Mouse (Mus musculus) MEL (cell line): ENCODE data around the gene Grifin. TPM values are rescaled to one million over a fixed set of nuclear protein-coding genes. Genes with fewer than 3 reads are reported as not detected.

Experiments used
- DNase-seq: peaks from one replicate; pipeline ENCODE4 v3.0.0; 2011; ENCODE audit warnings: low read depth, low spot score
- H3K27ac ChIP-seq: 2 replicates; pipeline ENCODE4 v1.5.1; 2012; ENCODE audit warnings: low read depth, mild to moderate bottlenecking, control low read depth, low read length, moderate library complexity; ENCODE audit not compliant: control insufficient read depth
- H3K27me3 ChIP-seq, 2 experiments: fragments of 150-350 bp in 1 of 2; sonication (generic) in 1 of 2; 2 replicates each; pipeline ENCODE4 v1.6.1; 2012; ENCODE audit warnings: low read length in 2 of 2, mild to moderate bottlenecking in 2 of 2, improper control_type of control experiment in 1 of 2, moderate library complexity in 1 of 2; ENCODE audit not compliant: insufficient read depth in 2 of 2, control insufficient read depth in 1 of 2
- H3K36me3 ChIP-seq, 2 experiments: 2 replicates each; pipeline ENCODE4 v1.6.1; 2012 to 2014; ENCODE audit warnings: low read length in 2 of 2, improper control_type of control experiment in 1 of 2, inconsistent platforms in 1 of 2, mild to moderate bottlenecking in 1 of 2; ENCODE audit not compliant: insufficient read depth in 2 of 2, control insufficient read depth in 1 of 2
- H3K4me1 ChIP-seq, 2 experiments: fragments of 150-350 bp in 1 of 2; sonication (generic) in 1 of 2; 2 replicates each; pipeline ENCODE4 v1.6.1; 2012; ENCODE audit warnings: low read length in 2 of 2, improper control_type of control experiment in 1 of 2, mild to moderate bottlenecking in 1 of 2; ENCODE audit not compliant: insufficient read depth in 2 of 2, control insufficient read depth in 1 of 2
- H3K4me3 ChIP-seq, 2 experiments: fragments of 150-350 bp in 1 of 2; sonication (generic) in 1 of 2; 2 replicates each; pipeline ENCODE4 v1.5.1; 2012; ENCODE audit warnings: low read depth in 2 of 2, low read length in 2 of 2, mild to moderate bottlenecking in 2 of 2, moderate library complexity in 2 of 2, control low read depth in 1 of 2, improper control_type of control experiment in 1 of 2; ENCODE audit not compliant: control insufficient read depth in 1 of 2, insufficient read depth in 1 of 2
- H3K79me2 ChIP-seq: 2 replicates; pipeline ENCODE4 v1.6.1; 2012; ENCODE audit warnings: mild to moderate bottlenecking, low read length, moderate library complexity; ENCODE audit not compliant: control insufficient read depth, poor library complexity, insufficient read depth
- H3K9ac ChIP-seq: 2 replicates; pipeline ENCODE4 v1.6.1; 2012; ENCODE audit warnings: low read depth, mild to moderate bottlenecking, control low read depth, low read length, moderate library complexity; ENCODE audit not compliant: control insufficient read depth, poor library complexity, severe bottlenecking
- H3K9me3 ChIP-seq: fragments of 150-350 bp; sonication (generic); replicated peaks from 2 replicates; pipeline ENCODE4 v1.6.1; 2012; ENCODE audit warnings: mild to moderate bottlenecking, low read length, improper control_type of control experiment, moderate library complexity; ENCODE audit not compliant: insufficient read depth
- BHLHE40 ChIP-seq: IDR thresholded peaks from 2 replicates; pipeline ENCODE4 v1.6.1; 2012; ENCODE audit warnings: low read depth, mild to moderate bottlenecking, inconsistent platforms, low read length, improper control_type of control experiment, borderline replicate concordance
- E2F4 ChIP-seq: IDR thresholded peaks from 2 replicates; pipeline ENCODE4 v1.6.1; 2011; ENCODE audit warnings: low read depth, low read length, improper control_type of control experiment, borderline replicate concordance
- ELF1 ChIP-seq: IDR thresholded peaks from 2 replicates; pipeline ENCODE4 v1.6.1; 2014; ENCODE audit warnings: low read depth, mild to moderate bottlenecking, inconsistent platforms, low read length, improper control_type of control experiment, moderate library complexity
- ETS1 ChIP-seq: IDR thresholded peaks from 2 replicates; pipeline ENCODE4 v1.6.1; 2012; ENCODE audit warnings: low read depth, mild to moderate bottlenecking, inconsistent platforms, low read length, improper control_type of control experiment, moderate library complexity
- GABPA ChIP-seq: IDR thresholded peaks from 2 replicates; pipeline ENCODE4 v1.6.1; 2012; ENCODE audit warnings: low read depth, mild to moderate bottlenecking, inconsistent platforms, low read length, improper control_type of control experiment, moderate library complexity
- GATA1 ChIP-seq: IDR thresholded peaks from 2 replicates; pipeline ENCODE4 v1.6.1; 2011; ENCODE audit warnings: low read depth, low read length, improper control_type of control experiment
- HCFC1 ChIP-seq: IDR thresholded peaks from 2 replicates; pipeline ENCODE4 v1.6.1; 2012; ENCODE audit warnings: low read depth, mild to moderate bottlenecking, inconsistent platforms, low read length, improper control_type of control experiment, moderate library complexity
- KAT2A ChIP-seq: conservative IDR thresholded peaks from 2 replicates; pipeline ENCODE4 v1.6.1; 2012; ENCODE audit warnings: low read depth, low read length, improper control_type of control experiment, inconsistent platforms
- MAFK ChIP-seq: IDR thresholded peaks from 2 replicates; pipeline ENCODE4 v1.6.1; 2011; ENCODE audit warnings: low read depth, mild to moderate bottlenecking, low read length, improper control_type of control experiment, borderline replicate concordance
- MAZ ChIP-seq: IDR thresholded peaks from 2 replicates; pipeline ENCODE4 v1.6.1; 2012; ENCODE audit warnings: low read depth, mild to moderate bottlenecking, inconsistent platforms, low read length, improper control_type of control experiment
- MEF2A ChIP-seq: IDR thresholded peaks from 2 replicates; pipeline ENCODE4 v1.6.1; 2014; ENCODE audit warnings: low read depth, mild to moderate bottlenecking, inconsistent platforms, low read length, improper control_type of control experiment; ENCODE audit not compliant: poor library complexity, insufficient replicate concordance, severe bottlenecking; ENCODE audit errors: extremely low read depth
- MXI1 ChIP-seq: IDR thresholded peaks from 2 replicates; pipeline ENCODE4 v1.6.1; 2011; ENCODE audit warnings: mild to moderate bottlenecking, low read depth, low read length, improper control_type of control experiment
- MYC ChIP-seq: IDR thresholded peaks from 2 replicates; pipeline ENCODE4 v1.6.1; 2011; ENCODE audit warnings: low read depth, mild to moderate bottlenecking, low read length, improper control_type of control experiment, moderate library complexity
- NELFE ChIP-seq: IDR thresholded peaks from 2 replicates; pipeline ENCODE4 v1.6.1; 2011; ENCODE audit warnings: low read depth, low read length, improper control_type of control experiment
- NRF1 ChIP-seq: IDR thresholded peaks from 2 replicates; pipeline ENCODE4 v1.6.1; 2014; ENCODE audit warnings: low read depth, mild to moderate bottlenecking, inconsistent platforms, low read length, improper control_type of control experiment, moderate library complexity; ENCODE audit not compliant: poor library complexity, insufficient read depth, severe bottlenecking
- POLR2AphosphoS2 ChIP-seq: IDR thresholded peaks from 2 replicates; pipeline ENCODE4 v1.6.1; 2011; ENCODE audit warnings: low read length, improper control_type of control experiment
- POLR2AphosphoS5 ChIP-seq: IDR thresholded peaks from 2 replicates; pipeline ENCODE4 v1.6.1; 2012; ENCODE audit warnings: low read depth, borderline replicate concordance, mild to moderate bottlenecking, inconsistent platforms, low read length, moderate library complexity, mixed read lengths
- RAD21 ChIP-seq: IDR thresholded peaks from 2 replicates; pipeline ENCODE4 v1.6.1; 2011; ENCODE audit warnings: mild to moderate bottlenecking, low read depth, low read length, improper control_type of control experiment
- RCOR1 ChIP-seq: IDR thresholded peaks from 2 replicates; pipeline ENCODE4 v1.6.1; 2012; ENCODE audit warnings: low read depth, mild to moderate bottlenecking, inconsistent platforms, low read length, improper control_type of control experiment
- SIN3A ChIP-seq: IDR thresholded peaks from 2 replicates; pipeline ENCODE4 v1.6.1; 2012; ENCODE audit warnings: low read length, improper control_type of control experiment, inconsistent platforms
- SMC3 ChIP-seq: IDR thresholded peaks from 2 replicates; pipeline ENCODE4 v1.6.1; 2011; ENCODE audit warnings: low read depth, low read length, improper control_type of control experiment
- TAL1 ChIP-seq: IDR thresholded peaks from 2 replicates; pipeline ENCODE4 v1.6.1; 2012; ENCODE audit warnings: mild to moderate bottlenecking, inconsistent platforms, low read length, moderate library complexity, mixed read lengths
- TCF12 ChIP-seq: IDR thresholded peaks from 2 replicates; pipeline ENCODE4 v1.6.1; 2014; ENCODE audit warnings: low read depth, mild to moderate bottlenecking, inconsistent platforms, low read length, improper control_type of control experiment, moderate library complexity
- UBTF ChIP-seq: IDR thresholded peaks from 2 replicates; pipeline ENCODE4 v1.6.1; 2012; ENCODE audit warnings: low read depth, mild to moderate bottlenecking, inconsistent platforms, low read length, improper control_type of control experiment, moderate library complexity, borderline replicate concordance; ENCODE audit not compliant: insufficient read depth
- USF1 ChIP-seq: IDR thresholded peaks from 2 replicates; pipeline ENCODE4 v1.6.1; 2014; ENCODE audit warnings: low read depth, mild to moderate bottlenecking, inconsistent platforms, low read length, improper control_type of control experiment, moderate library complexity
- ZKSCAN1 ChIP-seq: IDR thresholded peaks from 2 replicates; pipeline ENCODE4 v1.6.1; 2012; ENCODE audit warnings: low read depth, mild to moderate bottlenecking, inconsistent platforms, low read length, improper control_type of control experiment, moderate library complexity
- ZMIZ1 ChIP-seq: IDR thresholded peaks from 2 replicates; pipeline ENCODE4 v1.6.1; 2012; ENCODE audit warnings: low read depth, mild to moderate bottlenecking, inconsistent platforms, low read length, improper control_type of control experiment, moderate library complexity
- ZNF384 ChIP-seq: IDR thresholded peaks from 2 replicates; pipeline ENCODE4 v1.6.1; 2012; ENCODE audit warnings: low read depth, mild to moderate bottlenecking, inconsistent platforms, low read length, improper control_type of control experiment
- polyA plus RNA-seq, 2 experiments: library from polyadenylated mRNA; stranded (reverse) in 1 of 2; unstranded in 1 of 2; fragments of >175 nt in 1 of 2; fragments of >200 nt in 1 of 2; gene quantifications; 2 replicates each; pipeline versions ENCODE4 v1.2.1 to v1.2.4; 2012; ENCODE audit warnings: low replicate concordance in 2 of 2, low read depth in 1 of 2; ENCODE audit not compliant: insufficient read length in 2 of 2, insufficient read depth in 1 of 2, missing spikeins in 1 of 2
- total RNA-seq: library from RNA; depleted of rRNA; stranded (reverse); fragments of 300-350 nt; gene quantifications from 2 replicates; pipeline ENCODE4 v1.2.3, GENCODE M21; 2012

Gene Grifin
- total and polyA plus RNA-seq, 3 experiments, result 0.32 TPM; not detected in 2

- no peak overlapping the region for H3K27ac ChIP-seq
- no peaks in the 10 kb centered on the region for H3K9me3 ChIP-seq
- DNase-seq, result peak; percentile 23
- no peaks in the 10 kb centered on the region for H3K79me2 ChIP-seq
- H3K4me3 ChIP-seq, result no peak overlapping the region
- TF ChIP-seq TCF12 (no peak), RCOR1 (no peak), KAT2A (no peak), ZKSCAN1 (no peak), GABPA (no peak), E2F4 (no peak), USF1 (no peak), HCFC1 (no peak), MYC (no peak), SIN3A (no peak)
- TF ChIP-seq, all 39 proteins: peak for 0
- Histone ChIP-seq H3K36me3 (no peaks in the 10 kb centered on the region; a peak in 1 of 4 replicates), H3K4me1 (peaks cover 4 to 20% of the 10 kb centered on the region in 2 experiments), H3K27me3 (peaks cover 2 to 5% of the 10 kb centered on the region in 2 experiments; a peak in 3 of 4 replicates), H3K9ac (no peak overlapping the region)
Measured at GRCm38 (mm10) chr5:140597787-140598186, 32.9 kb upstream of the Grifin start.

DNA sequence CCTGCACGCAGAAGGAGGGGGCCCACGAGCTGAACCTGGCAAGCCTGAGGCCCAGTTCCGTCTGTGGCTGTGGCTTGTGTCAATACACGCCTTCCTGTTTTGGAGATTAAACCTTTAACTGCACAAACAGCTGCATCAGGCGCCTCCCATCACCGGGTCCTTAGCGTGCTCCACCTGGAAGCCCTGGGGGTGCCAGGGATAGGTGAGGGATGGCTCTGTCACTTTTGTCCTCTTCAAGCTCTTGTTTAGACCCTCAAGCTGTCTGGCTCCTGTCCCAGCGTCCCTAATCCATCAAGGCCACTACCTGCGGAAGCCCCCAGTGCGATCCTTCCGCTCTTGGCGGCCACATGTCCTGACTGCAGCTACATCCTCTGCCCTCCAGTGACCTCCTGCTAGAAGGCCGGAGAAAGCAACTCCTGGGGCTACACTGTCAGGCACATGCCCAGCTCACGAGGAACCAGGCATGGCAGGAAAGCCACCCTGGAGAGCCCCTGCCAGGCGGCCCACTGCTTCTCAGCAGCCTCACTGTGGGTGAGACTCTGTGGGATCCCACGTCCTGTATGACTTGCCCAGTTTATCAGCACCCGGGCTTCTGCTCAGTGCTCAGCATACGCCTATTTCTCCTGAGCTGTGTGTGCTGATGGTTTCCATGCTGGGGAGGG lies 32.2 kb upstream of the Grifin start:
- Histone ChIP-seq H3K27me3 (peaks cover 0 to under 1% of the 10 kb centered on the region in 2 experiments; a peak in 3 of 4 replicates), H3K4me1 (peaks cover 4 to 20% of the 10 kb centered on the region in 2 experiments), H3K9ac (peak overlapping the region; percentile 69), H3K36me3 (no peaks in the 10 kb centered on the region; a peak in 1 of 4 replicates), H3K4me3 (peak overlapping the region; percentile 37 to 53), H3K9me3 (no peaks in the 10 kb centered on the region), H3K79me2 (no peaks in the 10 kb centered on the region), H3K27ac (peak overlapping the region; percentile 51)
- peak; percentile 82 for DNase-seq
- no peak for TF ChIP-seq RAD21
- TF ChIP-seq SMC3, result no peak
- no peak for TF ChIP-seq POLR2AphosphoS5
- TF ChIP-seq GABPA, result no peak
- TF ChIP-seq RCOR1, result no peak
- no peak; the same call in 1 of the 2 replicates for TF ChIP-seq HCFC1
- no peak for TF ChIP-seq MAFK
- peak; percentile 32; the same call in 1 of the 2 replicates for TF ChIP-seq GATA1
- TF ChIP-seq ZMIZ1, result no peak
- no peak for TF ChIP-seq E2F4
- peak; percentile 71 for TF ChIP-seq TCF12
- peak; percentile 73; the same call in 1 of the 2 replicates for TF ChIP-seq MAZ
- peak; percentile 68 for TF ChIP-seq ETS1
- peak; percentile 75; the same call in 1 of the 2 replicates for TF ChIP-seq MXI1
- peak; percentile 27; the same call in 1 of the 2 replicates for TF ChIP-seq TAL1
- TF ChIP-seq USF1, result no peak
- peak; percentile 55 for TF ChIP-seq ELF1
- TF ChIP-seq NRF1, result no peak
- no peak for TF ChIP-seq POLR2AphosphoS2
- peak; percentile 70; the same call in 1 of the 2 replicates for TF ChIP-seq SIN3A
- no peak for TF ChIP-seq ZNF384
- no peak for TF ChIP-seq BHLHE40
- TF ChIP-seq NELFE, result peak; percentile 52; the same call in 1 of the 2 replicates
- no peak for TF ChIP-seq UBTF
- TF ChIP-seq MEF2A, result no peak
